Mouse (Mus musculus) liver, embryonic 14 days (tissue): ENCODE measurements around the gene P4ha1. TPM values are rescaled to one million over a fixed set of nuclear protein-coding genes. Genes with fewer than 3 reads are reported as not detected.

Experiments
- polyA plus RNA-seq: library from polyadenylated mRNA; depleted of rRNA; stranded (reverse); fragments of >200 nt; gene quantifications from 2 replicates; pipeline ENCODE4 v1.2.3, GENCODE M21; 2012; rRNA removed

The P4ha1 gene
- polyA plus RNA-seq, result 5.9 and 6.0 TPM in 2 replicates

DNA sequence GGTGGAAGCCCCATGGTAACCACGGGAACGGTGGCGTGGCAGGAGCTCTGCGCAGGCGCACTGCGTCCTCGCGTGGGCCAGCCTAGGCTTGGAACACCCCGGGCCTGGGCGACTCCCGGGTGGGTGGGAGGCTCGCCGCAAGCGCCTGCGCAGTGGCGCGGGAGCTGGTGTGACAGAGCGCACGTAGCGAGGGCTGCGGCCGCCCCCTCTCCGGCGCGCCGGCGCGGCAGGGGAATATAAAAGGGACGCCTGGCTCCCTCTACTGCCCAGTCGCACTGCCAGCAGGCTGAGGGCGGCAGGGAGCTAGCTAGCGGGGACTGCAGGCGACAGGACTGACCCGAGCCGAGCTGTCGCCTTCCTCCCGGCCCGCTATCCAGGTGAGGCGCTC, at the start of gene P4ha1:
P4ha1 (plus strand) TSS at position 197 of the 388 bp plus-strand sequence.

DNA sequence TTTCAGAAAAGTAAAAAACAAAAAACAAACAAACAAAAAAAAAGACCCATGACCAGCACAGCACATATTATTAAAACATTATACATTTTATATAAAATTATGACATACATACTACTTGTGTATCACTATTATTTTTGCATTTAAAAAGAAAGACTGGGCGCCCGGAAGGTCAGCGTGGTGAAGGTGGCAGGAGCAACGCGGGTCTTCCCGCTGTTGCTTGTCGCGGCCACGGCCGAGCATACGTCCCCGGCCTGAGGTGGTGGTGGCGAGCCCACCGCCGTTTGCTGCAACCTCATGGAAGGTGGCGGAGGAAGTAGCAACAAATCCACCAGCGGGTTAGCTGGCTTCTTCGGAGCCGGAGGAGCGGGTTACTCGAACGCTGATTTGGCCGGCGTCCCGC, 72.4 kb downstream of the P4ha1 start, which contains the start of gene Gm10273:
Gm10273 (plus strand) TSS at position 172 of the 400 bp plus-strand sequence.

DNA sequence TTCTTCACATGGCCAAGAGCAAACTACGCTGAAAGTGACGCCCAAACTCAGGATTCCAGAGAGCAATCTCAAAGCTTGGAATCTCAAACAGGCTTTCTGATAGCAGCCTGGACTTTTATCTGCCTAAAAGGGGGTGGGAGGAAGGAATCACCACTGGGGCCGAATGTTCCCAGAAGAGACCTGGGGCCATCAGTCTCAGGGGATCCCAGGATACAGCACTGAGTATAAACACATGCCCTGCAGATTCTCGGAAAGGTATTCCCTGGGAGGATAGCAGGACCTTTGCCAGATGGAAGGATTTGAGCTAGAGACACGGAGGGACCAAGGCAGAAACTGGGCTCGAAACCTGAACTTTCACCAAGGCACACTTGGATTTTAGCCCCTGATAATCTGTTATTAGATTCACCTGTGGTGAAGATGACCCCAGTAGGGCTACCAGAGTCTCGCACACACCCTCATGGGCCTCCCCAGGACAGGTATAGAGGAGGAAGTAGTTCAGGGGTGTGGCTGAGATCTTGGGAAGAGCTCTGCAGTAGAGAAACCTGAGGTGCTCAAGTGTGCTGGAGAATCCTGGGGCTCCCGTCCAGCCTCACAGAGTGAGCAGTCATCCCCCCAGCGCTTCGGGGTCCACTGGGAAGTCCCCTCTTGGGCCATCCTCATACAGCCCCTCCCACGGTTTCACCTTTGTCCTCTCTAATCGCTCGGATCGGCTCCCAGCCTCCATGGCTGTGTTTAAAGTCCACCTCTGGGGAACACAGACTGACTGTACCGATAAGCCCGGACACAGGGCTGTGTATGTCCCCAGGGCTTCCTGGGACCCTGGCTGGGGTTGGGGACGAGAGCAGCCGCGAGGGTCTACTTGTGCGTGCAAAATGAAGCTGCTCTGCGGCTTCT, 80.0 kb downstream of the P4ha1 start, which contains the start of gene Pla2g12b:
Pla2g12b (plus strand) TSS at position 762 of the 894 bp plus-strand sequence.

Other genes starting within 250 kb of the P4ha1 start
- 8.5 and 9.0 TPM in 2 replicates for gene Sept10, start 101.4 kb upstream of the P4ha1 start, polyA plus RNA-seq
- 0.93 and 1.0 TPM in 2 replicates for gene Sowahc, start 101.3 kb upstream of the P4ha1 start, polyA plus RNA-seq
- 4.8 and 6.7 TPM in 2 replicates for gene Gm10273, start 72.3 kb downstream of the P4ha1 start, polyA plus RNA-seq
- 20.6 and 24.6 TPM in 2 replicates for gene Pla2g12b, start 80.4 kb downstream of the P4ha1 start, polyA plus RNA-seq
- gene Oit3, start 118.5 kb downstream of the P4ha1 start, polyA plus RNA-seq, result 14.3 and 16.2 TPM in 2 replicates